Mouse (Mus musculus) retina, postnatal 7 days (tissue): ENCODE measurements at regions not wholly inside any gene's neighbourhood (a gene's known extent, or its start where the extent isn't known, plus 50 kb on each side); places are given as distances from the start of the nearest gene placed in this dataset.

Experiments
- DNase-seq: peaks from one replicate; pipeline ENCODE4 v3.0.0-alpha.2; 2012; ENCODE audit warnings: low read depth, low spot score

DNA sequence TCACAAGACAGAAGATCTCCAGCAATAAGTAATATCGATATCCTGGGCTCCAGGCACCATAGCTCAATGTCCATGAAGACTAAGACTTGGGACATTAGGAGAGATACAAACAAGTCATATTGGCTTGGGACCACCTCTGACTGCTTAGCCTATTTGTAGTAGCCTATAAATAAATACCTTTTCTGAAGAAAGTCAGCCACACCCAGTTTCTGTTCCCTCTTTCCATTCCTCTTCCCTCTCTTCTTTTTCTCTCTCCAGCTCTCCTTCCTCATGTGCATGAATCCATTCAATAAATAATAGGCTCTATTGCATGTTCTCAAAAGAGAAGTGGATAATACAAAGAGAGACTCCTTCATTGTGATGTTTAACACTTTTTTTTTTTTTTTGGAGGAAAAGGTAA, 364.8 kb upstream of the Dynlrb2 start:
- DNase-seq, result no peak

DNA sequence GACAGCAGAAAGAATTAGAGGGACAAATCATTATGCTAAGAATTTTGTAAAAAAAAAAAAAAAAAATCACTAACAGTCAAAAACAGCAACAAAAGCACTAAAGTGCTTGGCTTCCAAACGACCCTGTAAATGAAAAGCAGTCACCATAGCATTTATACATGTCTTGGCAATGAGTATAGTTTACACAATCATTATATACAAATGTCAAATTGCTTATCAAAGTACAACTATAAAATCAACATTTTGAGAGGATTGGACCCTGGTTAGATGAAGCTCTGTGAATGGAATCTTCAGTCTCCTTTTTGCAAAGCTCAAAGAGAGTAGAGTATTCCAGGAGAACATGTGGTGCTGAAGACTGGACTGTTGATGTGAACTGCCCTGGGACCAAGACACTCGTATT, 367.0 kb upstream of the Dynlrb2 start:
- no peak for DNase-seq

- DNase-seq, result no peak
These were observed 371.3 kb upstream of the Dynlrb2 start for GRCm38 (mm10) chr8:116133503-116133902.

GRCm38 (mm10) chr8:116133084-116133483, 371.7 kb upstream of the Dynlrb2 start:
- DNase-seq, result no peak

DNA sequence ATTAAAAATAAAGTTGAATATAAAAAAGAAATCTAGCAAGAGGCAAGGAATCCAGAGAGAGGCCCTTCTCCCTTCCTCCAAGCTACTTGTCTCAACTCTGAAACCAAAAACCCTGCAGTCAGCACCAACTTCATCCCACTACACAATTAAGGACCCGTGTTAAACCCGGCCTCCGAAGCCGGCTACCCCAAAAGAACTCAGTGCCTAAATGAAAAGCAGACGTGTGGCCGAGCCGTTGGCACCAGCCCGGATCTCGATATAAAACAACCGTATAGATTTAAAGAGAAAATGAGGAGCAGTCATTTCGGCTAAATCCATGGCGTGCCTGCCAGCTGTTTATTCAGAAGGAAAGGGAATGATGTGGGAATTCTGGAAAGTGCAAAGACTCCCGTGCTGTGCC, 384.7 kb upstream of the Dynlrb2 start:
- DNase-seq, result no peak

- no peak for DNase-seq
These were observed 386.9 kb upstream of the Dynlrb2 start for GRCm38 (mm10) chr8:116117919-116118318.

DNA sequence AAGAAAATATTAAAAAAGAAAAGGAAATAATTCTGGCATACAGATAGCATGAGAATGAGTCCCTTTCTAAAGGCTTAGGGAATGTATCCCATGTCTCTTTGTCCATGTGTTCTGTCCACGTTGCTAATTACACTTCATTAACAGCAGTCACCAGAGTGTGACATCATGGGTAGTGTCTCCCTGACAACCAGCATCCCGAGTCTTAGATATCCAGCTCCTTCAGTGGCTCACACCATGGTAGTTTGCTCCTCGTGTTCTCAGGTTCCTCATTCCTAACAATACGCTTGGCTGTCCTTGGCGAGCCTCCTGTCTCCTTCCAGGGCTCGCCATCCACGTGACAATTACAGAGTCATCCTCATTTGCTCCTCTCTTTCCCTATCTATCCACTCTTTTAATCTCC, 388.1 kb upstream of the Dynlrb2 start:
- no peak for DNase-seq

- peak; percentile 52 for DNase-seq
These were observed 388.9 kb upstream of the Dynlrb2 start for GRCm38 (mm10) chr8:116115811-116116372.

- no peak for DNase-seq
These were observed 389.8 kb upstream of the Dynlrb2 start for GRCm38 (mm10) chr8:116114978-116115377.

- DNase-seq, result no peak
These were observed 390.3 kb upstream of the Dynlrb2 start for GRCm38 (mm10) chr8:116114502-116114901.

DNA sequence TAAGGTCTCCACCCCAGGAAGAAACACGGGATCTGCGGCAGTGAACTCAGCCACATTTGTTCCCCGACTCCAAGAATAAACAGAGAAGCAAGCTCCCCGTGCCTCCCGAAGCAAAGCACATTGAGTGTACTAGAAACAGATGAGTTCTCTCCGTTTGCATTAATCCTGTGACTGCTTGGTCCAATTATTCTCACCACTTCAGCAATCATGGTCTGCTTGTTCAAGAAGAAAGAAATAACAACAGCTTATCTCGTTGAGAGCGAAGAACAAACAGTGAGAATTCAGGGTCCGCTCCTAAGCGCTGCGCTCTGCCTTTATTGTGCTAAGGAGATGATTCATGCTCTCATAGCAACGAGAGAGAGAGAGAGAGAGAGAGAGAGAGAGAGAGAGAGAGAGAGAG, 393.6 kb upstream of the Dynlrb2 start:
- no peak for DNase-seq

DNA sequence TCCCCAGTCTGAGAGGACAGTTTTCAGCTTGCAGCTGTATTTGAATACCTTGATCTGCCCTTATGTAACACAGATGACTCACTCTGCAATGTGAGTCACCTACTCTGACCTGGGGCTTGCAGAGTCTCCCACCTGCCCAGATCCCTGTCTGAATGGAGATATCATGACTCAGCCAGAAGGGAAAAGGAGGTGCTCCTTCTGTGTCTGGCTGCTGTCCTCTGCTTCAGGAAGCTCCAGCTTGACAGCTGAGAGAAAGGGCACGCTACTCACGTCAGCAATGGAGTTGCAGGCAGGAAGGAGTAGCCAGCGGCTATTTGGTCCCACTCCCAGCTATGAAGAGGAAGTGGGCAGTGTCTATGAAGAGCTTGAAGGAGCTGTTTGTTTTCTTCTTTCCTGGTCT, 389.1 kb upstream of the Maf start:
- no peak for DNase-seq

DNA sequence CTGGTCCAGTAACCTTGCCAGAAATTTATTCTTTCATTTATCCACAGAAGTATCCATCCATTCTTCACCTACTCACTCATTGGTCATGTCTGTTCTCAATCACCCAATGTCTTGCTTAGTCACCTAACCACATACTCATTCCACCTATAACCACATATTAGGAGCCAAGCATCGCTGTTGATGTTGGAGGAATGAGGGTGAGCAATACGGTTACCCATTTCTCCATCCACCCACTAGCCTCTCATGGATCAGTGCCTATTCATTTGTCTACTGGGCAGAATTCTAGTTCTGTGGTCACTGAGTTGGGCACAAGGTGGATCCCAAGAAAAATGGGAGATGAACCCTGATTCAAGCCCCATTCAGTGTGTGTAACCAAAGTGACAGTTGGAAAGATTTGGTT, 375.6 kb upstream of the Maf start:
- no peak for DNase-seq

DNA sequence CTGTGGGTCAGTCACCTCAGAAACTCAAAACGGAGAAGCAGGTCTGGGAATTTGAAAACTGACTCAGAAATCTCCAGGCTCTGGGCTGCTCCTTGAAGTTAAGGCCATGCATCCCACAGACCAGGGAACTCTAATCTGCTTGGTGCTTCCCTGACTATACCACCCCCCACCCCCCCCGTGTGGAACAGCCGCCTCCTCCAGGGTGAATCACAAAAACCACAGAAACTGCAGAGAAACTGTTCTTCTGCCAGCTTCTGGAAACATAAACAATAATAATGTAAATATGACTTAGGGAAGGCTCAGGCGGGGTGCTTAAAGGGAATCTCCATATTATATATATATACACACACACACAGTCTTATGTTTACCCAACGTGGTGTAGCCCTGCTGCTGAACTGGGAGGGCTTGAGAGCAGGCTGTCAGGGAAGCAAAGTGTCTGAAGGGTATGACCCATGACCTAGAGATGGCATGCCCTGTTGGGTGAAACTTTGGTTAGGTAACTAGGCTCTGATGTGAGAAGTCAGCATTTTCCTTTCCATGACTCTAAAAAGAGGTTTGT, 371.3 kb upstream of the Maf start:
- DNase-seq, result no peak

DNA sequence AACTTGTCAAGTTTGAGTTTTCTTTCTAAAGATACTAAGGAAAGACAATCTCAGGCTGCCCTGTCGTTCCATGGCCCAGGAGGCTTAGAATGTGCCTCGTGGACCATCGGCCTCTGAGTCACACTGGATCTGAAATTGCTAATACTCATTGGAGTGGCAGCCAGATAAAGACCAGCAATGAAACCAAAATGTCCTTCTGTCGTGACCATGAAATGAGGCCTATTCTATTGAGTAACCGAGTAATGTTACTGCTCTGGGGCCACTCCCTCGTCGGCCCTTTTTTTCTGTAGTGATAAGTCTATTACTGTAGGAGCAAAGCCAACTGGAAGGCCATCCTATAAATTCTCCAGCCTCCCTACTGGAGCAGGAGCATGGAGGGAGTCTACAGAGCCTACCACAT, 363.9 kb upstream of the Maf start:
- DNase-seq, result no peak

DNA sequence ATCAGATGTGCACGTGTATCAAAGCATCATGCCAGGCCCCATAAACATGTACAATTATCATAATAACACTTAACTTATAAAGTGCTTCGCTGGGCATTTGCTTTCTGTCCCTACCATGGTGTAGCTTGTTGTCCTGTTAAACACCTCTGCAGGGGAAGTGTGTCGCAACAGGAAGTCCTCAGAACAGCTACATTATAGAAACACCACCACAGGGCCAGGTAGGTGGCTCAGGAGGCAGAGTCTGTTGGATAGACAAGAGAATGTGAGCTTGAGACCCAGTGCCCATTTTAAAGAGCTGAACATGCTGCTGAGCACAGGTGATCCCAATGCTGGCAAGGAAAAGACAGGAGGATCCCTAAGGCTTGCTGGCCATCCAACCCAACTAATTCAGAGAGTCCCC, 361.9 kb upstream of the Maf start:
- DNase-seq, result no peak

DNA sequence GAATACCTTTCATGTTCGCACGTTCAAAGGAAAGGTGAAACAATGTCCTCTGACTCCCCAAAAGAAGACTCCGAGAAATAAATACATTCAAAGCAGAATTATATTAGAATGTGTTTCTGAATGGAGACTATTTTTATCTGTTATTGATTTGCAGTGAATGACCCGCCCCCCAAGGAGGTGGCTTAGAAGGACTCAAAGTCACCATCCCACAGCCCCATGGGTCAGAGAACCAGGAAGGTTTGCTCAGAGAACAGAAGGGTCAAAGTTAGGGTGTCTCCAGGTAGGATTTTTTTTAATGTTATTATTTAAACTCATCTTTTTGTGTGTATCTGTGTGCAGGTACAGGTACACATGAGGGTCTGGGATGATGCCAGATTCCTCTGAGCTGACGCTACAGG, 360.4 kb upstream of the Maf start:
- DNase-seq, result no peak

DNA sequence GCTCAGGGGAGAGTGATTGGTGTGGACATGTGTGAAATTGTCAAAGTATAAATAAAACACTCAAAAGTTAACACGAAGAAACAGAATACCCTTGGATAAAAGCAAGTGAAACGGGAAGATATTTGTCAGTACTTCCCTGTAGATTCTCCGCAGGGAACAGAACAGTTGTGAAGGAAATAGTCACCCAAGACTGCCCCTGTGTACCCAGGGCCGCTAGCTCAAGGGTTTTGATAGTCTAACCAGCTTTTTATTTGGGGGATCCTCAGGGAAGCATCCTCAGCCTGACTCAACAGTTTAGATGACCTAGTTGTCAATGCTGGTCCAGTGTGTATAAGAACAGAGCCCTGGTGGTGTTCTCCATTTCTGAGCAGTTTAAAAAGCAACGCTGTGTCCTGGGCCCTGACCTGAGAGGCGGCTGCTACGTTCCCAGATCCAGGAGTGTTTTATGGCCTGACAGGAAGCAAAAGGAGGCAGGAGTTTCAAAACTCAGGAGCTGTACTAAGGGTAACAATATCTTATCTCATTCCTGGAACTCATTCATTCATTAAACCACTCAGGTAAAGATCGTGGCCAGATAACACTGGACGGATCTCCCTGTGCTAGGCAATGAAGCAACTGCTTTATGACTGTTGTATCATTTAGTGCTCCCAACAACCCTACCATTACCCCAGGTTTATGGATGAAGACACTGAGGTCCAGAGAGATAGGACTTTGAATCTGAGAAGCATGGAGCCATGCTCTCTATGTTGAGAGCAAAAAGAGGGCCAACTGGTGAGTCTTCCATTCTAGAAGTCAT, 359.8 kb upstream of the Maf start:
- DNase-seq, result no peak

DNA sequence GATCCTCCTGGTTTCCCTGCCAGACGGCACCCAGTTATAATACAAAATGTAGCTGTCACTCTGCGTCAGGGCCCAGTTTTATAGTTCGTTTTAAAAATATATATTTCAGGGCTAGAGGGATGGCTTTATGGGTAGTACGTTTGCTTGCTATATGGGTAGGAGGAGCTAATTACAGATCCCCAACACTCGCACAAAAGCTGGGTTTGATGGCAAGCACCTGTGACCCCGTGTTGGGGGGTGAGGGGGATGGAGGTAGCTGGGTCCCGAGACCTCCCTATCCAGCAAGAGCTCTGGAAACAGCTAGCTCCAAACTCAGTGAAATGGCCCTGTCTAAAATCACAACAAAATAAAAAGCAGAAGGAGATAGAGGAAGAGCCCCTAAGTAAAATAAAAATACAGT, 358.3 kb upstream of the Maf start:
- DNase-seq, result no peak

GRCm38 (mm10) chr8:116065327-116065726, 357.7 kb upstream of the Maf start:
- no peak for DNase-seq

- no peak for DNase-seq
These were observed 357.0 kb upstream of the Maf start for GRCm38 (mm10) chr8:116064562-116064961.

- no peak for DNase-seq
These were observed 355.9 kb upstream of the Maf start for GRCm38 (mm10) chr8:116063541-116063940.

GRCm38 (mm10) chr8:116053483-116053882, 345.9 kb upstream of the Maf start:
- DNase-seq, result peak; percentile 13
